Mouse (Mus musculus) monocyte, adult 5-6 weeks (primary cell): ENCODE measurements around the gene Abcb9. TPM values are rescaled to one million over a fixed set of nuclear protein-coding genes. Genes with fewer than 3 reads are reported as not detected.

ENCODE experiments used
- ATAC-seq: fragments of 153-309, 156-312 bp; replicated peaks from 2 replicates; pipeline ENCODE4 v1.8.0; 2017; ENCODE audit warnings: mild to moderate bottlenecking; ENCODE audit not compliant: low TSS enrichment, insufficient number of reproducible peaks, severe bottlenecking, poor library complexity, low FRiP score
- total RNA-seq: library from RNA; stranded (forward); fragments of 200-1000, 200-491, 200-594 nt; gene quantifications from 3 replicates; pipeline ENCODE4 v1.2.3, GENCODE M21; 2017

The Abcb9 gene
- total RNA-seq, 1 experiment from 2014 or later = 1.6 TPM

DNA sequence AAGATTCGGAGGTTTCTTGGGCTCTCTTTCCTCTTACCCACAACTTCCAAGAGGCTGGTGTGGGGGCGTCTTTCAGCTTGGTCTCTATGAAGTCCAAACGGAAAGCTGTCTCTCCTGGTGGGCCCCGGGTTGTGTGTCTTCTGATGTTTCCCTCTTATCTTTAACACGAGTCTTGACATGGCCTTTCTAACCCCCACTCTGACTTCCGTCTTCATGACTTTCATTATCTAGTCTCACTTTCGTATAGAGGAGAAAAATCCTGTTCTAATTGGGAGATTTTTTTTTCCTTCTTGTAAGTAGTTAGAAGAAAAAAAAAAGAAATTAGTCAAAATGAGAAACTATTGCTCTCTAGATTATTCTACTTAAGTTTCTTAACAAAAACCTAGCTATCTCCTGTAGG, 73.2 kb downstream of the Abcb9 start:
- ATAC-seq = no peak

DNA sequence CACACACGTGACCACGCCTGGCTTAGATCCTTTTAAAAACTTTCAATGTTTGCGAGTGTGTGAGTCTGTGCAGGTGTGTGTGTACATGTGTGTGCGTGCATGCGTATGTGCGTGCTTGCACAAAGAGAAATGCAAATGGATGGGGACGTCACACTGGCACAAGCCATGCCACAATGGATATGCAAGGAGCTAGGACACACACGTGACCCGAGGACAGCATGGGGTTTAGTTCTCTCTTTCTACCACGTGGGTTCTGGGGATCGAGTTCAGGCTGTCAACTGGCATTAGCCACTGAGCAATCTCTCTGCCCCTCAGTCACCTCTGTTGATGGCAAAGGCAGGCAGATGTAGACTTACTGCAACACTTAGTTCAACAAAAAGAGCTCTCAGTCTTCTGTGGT, 73.9 kb downstream of the Abcb9 start:
- ATAC-seq = no peak

DNA sequence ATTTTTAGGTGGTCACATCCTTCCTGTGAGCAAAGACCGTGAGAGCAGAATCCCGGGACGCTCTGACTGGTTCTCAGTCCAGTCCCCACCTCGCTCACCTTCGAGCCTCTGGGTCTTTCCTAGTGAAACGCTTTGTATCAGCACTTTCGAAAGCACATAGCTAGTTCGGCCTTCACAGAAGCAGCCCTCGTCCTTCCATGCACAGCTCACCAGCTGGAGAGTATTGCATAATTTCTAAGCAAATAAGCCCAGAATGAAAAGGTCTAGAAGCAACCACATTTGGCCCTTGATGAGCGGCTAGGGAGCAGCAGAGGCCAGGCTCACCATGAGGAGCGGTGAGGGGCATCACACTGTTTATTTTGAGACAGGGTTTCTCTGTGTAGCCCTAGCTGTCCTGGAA, 74.5 kb downstream of the Abcb9 start:
- no peak for ATAC-seq

DNA sequence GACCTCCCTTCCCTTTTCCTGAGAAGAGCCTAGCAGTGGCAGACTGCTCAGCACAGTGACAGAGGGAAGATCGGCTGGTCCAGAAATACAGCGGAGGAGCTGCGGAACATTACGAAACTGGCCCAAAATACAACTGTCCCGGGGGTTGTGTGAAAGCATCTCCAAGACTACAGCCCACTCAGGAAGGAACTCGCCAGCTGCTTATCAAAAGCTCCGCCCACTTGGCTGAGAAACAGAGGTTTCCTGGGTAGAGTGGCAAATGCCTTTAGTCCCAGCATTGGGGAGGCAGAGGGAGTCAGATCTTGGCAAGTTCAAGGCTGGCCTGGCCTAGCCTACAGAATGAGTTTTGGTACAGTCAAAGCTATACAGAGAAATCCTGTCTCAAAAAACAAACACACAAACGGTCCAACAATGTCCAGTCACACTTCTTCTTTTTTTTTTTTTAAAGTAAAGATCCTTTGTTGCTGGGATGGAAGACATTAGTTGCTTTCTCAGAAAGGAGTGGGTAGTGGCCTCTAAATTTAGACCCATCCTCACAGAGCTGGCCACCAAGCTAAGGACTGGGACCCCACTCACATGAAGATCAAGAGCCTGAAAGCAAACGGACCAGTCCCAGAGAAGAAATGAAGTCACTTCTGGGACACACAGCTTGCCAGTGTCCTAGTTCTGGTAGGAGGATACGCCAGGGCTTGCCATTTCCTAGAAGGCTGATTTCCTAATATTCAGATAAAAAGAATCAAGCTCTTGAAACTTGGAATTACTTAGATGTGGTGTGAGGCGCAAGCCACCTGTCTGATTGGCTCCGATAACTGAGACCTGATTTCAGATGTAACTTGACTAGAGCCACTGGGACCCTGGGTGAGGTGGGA, 76.0 kb downstream of the Abcb9 start:
- 0 out of 2 replicates have a peak, but pooled peaks have one; percentile 8 for ATAC-seq

DNA sequence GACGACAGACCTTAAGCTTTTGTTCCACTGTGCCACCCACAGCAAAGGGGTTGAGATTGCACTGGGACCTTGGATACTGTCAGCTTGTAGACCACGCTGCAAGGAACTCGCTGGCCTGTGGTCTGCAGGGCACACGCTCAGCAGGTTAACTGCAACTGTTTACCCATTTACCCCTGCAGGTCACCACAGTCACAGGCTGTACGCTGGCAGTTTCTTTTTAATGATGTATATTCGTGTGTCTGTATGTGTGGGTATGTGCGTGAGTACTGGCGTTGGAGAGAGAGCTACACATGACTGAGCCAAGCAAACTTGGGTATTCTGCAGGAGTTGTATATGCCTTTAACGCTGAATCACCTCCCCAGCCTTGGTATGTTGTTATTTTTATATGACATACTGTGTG, 76.9 kb downstream of the Abcb9 start:
- ATAC-seq = no peak

DNA sequence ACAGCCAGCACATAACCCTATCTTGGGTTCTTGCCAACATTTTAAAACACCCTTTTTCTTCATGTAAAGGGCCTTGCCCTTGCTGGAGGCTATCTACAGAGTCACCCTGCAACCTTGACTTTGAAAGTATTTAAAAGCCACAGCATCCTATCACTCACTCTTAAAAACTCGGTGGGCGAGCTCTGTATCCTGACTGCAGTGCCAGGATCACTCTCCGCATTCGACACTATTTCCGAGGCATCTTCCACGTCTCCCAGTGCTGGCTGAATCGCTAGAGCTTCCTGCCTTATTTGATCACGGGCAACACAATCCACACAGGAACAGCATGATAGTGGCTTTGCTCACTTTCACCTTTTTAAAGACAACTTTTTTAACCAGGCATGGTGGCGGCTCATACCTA, 77.7 kb downstream of the Abcb9 start:
- ATAC-seq = no peak

DNA sequence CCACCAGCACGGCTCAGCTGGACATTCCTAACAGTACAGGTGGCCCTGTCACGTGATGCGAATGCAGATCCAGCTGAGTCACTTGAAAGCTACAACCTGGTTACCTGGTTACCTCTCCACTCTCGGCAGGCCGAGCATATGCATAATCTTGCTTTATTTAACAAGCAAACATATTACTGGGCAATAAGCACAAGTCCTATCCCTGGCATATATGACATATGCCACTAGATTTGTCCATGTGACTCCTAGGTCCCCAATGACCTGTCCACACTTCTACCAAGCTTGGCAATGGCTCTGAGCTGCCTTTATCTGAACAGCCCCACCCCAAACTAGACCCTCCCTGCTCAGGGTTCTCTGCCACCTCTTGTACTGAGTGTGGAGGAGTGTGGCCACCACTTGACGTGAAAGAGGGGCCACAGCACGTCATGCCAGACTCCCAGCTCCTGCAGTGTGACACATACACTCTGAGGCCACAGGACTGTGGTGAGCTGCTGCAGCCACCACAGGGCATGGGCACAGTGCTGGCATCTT, 79.2 kb downstream of the Abcb9 start:
- ATAC-seq = no peak; the same call in 1 of the 2 replicates

DNA sequence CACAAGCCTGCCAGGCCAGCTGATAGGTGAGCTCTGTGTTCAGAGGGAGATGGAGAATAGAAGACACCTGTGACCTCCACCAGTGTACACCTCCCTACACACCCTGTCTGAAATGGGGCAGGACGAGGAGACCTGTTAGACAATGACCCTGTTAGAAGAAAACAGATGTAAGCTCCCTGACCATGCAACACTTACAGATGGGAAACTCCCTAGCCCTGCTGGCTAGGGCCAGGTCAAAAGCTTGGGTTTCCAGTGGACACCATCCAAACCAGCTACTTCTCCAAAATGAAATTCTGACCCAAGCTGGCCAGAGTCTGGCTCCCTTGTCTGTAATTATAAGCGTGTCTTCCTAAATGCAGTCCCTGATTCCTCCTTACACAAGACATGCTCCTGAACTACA, 79.9 kb downstream of the Abcb9 start:
- no peak for ATAC-seq

DNA sequence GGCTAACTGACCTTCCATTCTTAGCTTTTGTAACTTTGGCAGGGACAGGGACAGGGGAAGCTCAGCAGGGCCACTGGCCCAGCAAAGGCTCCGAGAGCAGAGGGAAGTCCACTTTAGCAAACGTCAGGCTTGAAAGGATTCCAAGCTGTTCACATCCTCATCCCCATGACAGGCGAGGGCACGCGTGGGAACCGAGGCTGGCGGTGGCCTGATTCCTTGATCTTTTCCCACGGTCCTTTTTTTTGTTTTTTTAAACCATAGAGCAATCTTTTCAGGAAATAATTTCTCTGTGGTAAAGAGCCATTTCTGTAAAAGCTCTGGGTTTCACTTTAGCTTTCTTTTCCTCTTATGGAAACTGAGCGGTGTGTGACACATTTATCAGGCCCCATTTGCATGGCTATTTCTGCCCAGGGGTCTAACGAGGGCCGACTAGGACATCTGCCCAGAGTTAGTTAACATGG, 80.8 kb downstream of the Abcb9 start:
- ATAC-seq = peak; percentile 15; the same call in 1 of the 2 replicates

DNA sequence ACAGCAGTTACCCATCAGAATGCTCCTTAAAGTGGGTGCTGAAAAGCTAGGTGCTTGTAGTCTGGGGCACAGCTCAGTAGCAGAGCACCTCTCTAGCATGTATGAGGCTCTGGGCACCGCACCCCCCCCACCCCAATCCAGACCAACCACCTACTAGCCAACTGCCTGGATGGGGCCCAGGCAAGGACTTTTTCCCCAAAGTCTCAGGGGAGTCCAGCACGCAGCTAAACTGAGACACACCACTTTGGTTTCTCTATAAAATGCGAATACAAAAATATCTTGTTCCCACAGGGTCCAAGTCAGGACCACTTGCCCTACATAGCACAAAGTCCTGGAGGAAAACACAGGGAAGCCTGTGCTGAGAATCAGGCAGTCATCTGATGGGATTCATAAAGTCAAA, 81.4 kb downstream of the Abcb9 start:
- ATAC-seq = no peak

DNA sequence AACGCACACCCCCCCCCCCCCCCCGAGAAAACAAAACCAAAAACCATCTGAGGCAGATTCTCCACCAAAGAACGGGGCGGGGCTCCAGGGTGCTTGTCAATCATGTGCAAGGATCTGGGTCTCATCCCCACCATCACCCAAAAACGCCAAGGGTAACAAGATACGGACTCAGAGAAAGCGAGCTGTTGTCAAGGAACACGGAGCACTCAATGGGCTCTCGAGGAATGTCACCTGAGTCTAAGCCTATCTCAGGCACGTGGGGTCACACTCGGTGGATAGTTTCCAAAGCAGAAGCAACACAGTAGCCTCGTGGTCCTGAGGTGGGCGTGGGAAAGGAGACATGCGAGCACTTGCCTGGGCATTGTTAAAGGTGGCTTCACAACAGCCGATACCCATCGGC, 81.9 kb downstream of the Abcb9 start:
- ATAC-seq = no peak

DNA sequence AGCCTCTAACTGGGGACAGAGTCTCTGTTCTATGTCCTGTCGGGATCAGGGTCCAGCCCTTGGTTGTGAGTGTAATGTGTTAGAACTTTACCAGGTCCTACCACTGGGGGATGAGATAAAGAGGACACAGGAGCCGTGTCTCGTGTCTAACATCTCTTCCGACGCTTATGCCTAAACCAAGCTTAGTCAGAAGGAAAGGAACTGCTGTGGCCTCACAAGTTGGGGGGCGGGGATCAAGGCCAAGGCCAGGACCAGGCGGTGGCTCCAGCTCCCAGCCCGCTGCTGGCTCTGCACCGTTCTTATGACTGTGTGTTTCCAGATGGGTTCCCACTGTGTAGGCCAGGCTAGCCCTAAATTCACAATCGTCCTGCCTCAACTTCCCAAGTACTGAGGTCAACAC, 82.7 kb downstream of the Abcb9 start:
- ATAC-seq = no peak

DNA sequence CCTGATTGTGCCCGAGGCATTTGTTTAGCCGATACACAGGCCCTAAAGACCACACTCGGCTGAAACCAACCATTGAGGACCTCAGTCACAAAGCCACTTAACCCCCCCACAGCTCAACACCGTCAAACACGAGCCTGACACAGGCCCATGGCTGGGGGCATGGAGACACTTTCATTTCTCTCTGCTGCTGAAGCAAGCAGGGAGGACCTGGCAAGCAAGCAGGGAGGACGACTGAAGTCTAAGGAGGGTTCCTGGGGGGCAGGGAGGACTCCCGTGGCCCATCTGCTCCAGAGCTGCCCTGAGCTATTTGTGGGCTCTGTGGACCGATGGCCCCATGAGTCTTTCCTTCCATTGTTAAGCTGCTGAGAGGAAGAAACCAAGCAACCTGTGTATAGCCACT, 83.7 kb downstream of the Abcb9 start:
- no peak for ATAC-seq

Other genes starting within 250 kb of the Abcb9 start
- gene Hcar2, start 230.3 kb downstream of the Abcb9 start, total RNA-seq = 9.9 to 15.4 TPM (median 9.9 TPM) in 3 replicates
- not detected in 3 replicates for gene Hcar1, start 215.8 kb downstream of the Abcb9 start, total RNA-seq
- 29.5 to 40.2 TPM (median 34.4 TPM) in 3 replicates for gene Denr, start 188.6 kb downstream of the Abcb9 start, total RNA-seq
- gene Gm43518, start 168.4 kb downstream of the Abcb9 start, total RNA-seq = not detected in 3 replicates
- gene Ccdc62, start 165.1 kb downstream of the Abcb9 start, total RNA-seq = 0.97 to 2.9 TPM (median 1.2 TPM) in 3 replicates
- gene Hip1r, start 122.2 kb downstream of the Abcb9 start, total RNA-seq = 47.8 to 65.8 TPM (median 64.6 TPM) in 3 replicates
- gene Vps37b, start 63.5 kb downstream of the Abcb9 start, total RNA-seq = 118 to 126 TPM (median 121 TPM) in 3 replicates
- 10.7 to 21.5 TPM (median 14.4 TPM) in 3 replicates for gene Ogfod2, start 16.5 kb upstream of the Abcb9 start, total RNA-seq
- 53.4 to 79.6 TPM (median 61.8 TPM) in 3 replicates for gene Arl6ip4, start 20.3 kb upstream of the Abcb9 start, total RNA-seq
- 1.1 to 2.8 TPM (median 1.3 TPM) in 3 replicates for gene Pitpnm2, start 154.0 kb upstream of the Abcb9 start, total RNA-seq
- gene Mphosph9, start 232.2 kb upstream of the Abcb9 start, total RNA-seq = 8.3 to 21.1 TPM (median 12.8 TPM) in 3 replicates
- gene 2810006K23Rik, start 232.3 kb upstream of the Abcb9 start, total RNA-seq = 4.0 to 18.6 TPM (median 6.7 TPM) in 3 replicates